Mouse (Mus musculus): Measurements from ENCODE around the gene Oscp1.

Gene Oscp1

DNA sequence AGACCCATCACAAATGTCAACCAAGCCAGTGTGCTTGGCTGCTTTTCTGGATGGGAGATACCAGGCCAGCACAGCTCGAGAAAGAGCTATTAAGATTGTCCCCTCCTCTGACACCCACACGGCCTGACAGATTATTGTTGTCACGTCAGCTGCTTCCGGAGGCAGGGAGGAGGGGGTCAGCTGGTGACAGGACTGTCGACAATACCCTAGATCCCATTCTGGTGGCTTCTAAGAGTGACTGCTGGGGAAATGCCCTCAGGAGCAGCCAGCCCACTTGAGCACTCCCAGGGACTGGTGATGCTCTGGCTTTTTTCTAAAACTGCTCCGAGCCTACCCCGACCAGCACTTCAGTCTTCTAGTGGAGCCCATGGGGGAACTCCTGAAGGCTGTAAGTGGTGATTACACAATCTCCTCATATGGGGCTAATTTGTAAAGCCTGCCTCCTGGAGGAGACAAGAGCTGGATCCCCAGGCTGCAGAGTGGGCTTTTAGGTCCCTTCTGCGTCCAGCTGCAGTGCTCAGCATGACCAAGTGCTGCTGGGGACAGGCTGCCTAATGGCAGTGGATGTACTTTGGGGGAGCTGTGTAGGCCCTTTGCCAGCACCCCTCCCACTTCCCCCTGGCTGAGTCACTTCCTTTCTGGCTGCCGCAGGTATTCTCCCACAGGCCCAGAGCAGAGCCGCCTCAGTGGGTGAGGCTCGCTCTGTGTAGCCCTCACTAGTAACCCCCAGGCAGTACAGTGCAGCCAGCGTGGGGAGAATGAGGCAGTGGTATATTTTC, 52.2 kb downstream of the Oscp1 start:
- peak; percentile 73 for DNase-seq (ENCODE audit: low read depth)

DNA sequence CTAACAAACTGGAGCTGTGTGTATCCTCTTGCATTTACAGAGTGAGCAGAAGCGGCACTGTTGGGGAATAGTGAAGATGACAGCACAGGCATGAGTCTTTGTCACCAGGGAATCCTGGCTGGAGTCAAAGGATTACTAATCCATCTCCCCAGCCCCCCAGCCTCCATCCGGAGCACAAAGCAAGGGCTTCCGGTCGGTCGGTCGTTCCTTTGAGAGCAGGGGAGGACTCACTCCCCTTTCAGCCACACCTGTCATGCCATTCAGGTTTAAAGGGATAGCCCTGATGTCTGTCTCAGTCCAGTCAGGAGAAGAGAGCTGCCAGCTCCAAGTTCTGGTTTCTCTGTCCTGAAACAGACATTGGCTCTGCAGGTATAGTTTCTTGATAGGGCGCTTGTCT, 52.8 kb downstream of the Oscp1 start:
- no peak for DNase-seq (ENCODE audit: low read depth)

DNA sequence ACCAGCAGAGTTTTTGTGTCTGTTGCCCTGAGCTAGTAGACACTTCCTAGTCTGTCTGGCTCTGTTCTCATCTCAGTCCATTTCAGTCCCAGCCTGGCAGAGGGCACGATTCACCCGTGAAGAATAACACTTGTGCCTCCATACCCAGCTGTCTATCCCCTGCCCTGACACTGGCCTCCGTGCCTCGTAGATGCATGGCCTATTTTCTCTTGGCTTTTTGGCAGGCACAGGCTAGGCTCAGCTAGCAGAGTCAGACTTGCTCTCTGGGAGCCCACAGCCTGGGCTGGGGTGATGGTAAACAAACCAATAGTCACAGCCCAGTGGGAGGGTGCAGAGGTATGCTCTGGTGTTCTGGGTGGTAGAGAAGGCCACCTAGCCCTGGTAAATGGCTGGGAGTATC, 54.9 kb downstream of the Oscp1 start:
- DNase-seq (ENCODE audit: low read depth), result no peak

DNA sequence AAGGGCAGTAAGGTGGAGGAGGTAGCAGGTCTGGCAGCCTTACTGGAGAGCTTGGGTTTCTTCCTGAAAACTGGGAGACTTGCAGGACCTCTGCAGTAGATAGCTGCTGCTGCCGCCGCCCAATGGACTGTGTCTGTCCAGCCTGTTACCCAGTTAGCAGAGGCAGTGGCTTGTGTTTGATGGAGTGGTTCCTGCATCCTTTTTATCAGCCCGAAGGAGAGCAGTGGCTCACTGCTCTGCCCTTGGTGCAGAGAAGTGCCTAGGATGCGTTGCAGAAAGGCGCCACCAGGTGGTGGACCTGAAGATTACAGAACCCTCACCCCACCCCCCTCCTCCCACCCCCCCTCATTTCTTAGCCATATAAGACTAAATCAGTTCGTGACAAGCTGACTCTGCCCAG, 55.6 kb downstream of the Oscp1 start:
- no peak for DNase-seq (ENCODE audit: low read depth)

DNA sequence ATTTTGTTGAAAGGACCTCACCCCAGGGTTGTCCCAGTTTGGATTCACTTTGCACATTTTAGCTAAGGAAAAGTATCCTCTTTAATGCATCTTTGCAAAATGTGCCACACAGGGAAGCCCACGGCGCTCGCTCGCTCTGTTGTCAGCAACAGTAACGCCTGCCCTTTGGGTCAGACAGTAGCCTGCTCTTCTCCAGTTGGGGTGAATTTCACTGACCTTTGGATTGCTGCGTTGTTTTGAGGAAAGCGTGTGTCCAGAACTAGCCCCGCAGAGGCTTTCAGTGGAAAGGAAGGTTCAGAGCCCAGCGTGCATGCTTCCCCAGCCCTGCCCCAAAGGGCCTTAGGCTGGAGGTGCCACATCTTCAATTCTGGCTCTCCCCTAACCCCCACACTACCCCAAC, 57.0 kb downstream of the Oscp1 start:
- DNase-seq (ENCODE audit: low read depth), result no peak

DNA sequence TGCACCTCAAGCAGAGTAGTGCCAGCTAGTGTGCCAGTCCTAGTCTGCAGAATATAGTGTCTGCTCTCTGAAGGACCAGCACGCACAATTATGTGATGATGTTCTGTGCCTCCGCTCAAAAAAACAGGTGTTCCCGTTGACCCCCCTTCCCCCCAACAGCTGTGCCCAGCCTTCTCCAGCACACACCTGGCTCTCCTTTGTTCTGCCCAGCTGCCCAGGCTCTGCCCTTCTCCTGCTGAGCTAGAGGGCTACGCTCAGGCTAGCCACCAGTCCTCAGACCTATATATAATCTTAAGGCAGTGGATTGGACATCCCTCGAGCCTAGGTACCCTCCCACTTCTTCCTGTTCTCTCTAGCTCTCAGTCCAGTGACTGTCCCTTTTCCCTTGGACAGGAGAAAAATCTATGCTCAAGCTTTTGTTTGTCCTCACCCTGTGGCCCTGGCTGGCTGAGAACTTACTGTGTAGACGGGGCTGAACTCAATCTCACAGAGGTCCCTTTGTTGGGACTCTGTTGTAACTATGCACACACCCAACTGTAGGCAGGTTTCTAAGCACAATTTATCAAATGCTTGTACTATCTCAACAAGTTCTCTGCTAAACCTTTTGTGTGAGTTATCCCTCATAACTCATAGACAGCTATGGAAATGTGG, 57.6 kb downstream of the Oscp1 start:
- DNase-seq (ENCODE audit: low read depth), result no peak

DNA sequence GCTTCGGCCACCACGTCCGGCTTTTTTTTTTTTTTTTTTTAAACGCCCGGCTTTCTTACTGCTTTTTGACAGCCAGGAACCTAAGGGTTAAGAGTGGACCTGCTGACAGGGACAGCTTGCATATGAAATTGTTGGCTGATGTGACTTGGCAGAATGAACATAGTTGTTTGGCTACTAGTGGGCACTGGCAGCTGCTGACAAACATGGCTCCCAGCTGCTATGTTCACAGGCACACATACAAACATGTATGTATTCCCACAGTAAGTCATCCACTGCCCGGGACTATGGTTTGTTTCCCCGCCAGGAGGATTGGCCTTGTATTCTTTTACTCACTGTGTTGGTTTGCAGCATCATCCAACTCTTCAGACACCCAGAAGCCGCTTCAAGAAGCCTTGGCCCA, 58.8 kb downstream of the Oscp1 start:
- no peak for DNase-seq (ENCODE audit: low read depth)

DNA sequence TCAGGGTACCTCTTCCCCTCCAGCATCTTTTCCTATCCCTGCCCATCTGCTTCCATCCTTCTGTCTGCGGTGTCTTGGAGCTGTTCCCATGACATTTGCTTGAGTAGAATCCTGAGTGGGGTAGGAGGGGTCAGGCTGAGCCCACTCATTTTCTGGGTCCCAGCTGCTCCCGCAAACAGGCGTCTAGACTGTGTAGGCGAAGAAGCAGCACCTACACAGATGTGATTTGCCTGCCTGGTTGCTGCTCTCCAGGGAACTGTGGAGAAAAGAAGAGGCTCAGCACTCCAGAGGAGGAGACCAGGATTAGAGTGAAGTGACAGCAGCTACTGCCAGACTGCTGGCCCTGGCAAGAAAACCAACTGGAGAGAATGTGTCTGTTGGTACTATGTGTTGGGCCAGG, 60.3 kb downstream of the Oscp1 start:
- no peak for DNase-seq (ENCODE audit: low read depth)

DNA sequence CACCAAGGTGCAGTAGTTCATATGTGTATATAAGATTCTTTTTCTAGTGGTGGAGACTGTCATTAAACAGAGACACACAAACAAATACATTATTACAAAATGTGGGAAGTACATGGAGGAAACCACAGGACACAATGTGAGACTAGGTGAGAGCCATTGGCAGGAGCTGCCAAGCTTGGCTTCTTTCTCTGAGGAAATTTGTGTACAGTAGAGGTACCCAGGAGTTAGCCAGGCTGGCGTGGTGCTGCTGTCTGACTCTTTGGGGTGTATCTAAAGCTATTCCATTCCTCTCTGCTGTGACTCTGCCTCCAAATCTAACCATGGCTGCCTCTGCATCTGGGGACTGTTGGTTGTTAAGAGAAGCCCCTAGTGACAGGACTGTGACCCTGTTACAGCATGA, 60.7 kb downstream of the Oscp1 start:
- no peak for DNase-seq (ENCODE audit: low read depth)

DNA sequence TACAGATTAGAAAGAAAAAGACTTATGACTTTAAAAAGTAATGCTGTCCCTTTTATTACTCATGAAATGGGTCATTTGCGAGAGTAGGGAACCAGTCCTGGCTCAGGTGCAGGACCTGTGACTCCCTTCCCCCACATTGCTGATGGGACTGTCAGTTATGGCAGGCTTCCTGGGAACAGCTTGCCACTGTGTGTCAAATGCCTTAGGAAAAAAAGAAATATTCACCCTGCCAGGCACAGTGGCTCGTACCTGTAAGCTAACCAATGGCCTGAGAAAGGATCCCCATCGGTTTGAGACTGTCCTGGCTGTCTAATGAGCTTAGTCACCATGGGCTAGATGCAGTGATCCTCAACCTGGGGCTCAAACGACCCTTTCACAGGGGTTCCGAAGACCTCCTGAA, 61.7 kb downstream of the Oscp1 start:
- DNase-seq (ENCODE audit: low read depth), result no peak

DNA sequence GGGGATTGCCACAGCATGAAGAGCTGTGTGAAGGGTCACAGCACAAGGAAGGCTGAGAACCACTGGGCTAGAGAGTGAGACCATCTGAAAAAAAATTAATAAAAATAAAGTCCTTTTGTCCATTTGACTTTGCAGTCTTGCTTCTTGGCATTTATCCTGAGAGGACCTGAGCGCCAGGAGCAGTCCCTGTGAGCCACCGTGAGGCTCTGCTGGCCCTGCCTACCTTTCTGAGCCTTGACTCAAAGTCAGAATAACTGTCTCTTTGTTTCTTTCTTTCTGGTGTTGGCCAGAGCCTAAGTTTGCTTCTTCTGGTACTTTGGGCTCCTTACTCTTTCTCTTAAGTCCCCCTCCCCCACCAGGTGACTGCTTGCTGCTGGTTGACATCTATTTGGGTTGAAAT, 62.1 kb downstream of the Oscp1 start:
- DNase-seq (ENCODE audit: low read depth), result no peak

DNA sequence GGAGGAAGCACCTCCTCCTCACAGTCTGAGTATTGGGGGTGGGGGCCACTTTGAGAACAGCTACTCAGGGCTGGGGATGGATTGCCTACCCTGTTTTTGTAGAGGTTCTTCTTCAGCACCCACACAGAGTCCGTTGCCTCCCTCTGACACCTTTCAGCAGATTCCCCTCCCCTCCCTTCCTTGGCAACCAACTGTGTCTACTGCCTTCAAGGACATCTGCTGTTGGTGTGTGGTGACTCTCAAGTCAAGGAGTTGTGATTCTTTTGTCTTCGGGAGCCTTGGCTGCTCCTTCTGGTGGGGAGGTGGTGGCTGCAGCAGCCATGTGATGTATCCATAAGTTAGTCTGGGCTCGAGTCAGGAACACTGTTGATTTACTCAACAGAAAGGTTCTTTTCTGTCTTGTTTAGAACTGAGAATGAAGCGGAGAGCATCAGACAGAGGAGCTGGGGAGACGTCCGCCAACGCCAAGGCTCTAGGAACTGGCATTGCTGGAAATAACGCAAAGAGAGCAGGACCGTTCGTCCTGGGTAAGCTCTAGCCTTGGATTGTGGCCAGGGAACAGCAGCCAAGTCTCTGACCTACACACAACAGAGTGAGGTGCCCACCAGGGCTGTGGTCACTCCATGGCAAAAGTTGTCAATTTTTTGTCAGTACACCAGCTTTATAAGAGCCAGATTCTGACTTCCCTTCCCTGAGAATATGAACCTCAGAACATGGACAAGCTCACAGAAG, 65.1 kb downstream of the Oscp1 start:
- no peak for DNase-seq (ENCODE audit: low read depth)

DNA sequence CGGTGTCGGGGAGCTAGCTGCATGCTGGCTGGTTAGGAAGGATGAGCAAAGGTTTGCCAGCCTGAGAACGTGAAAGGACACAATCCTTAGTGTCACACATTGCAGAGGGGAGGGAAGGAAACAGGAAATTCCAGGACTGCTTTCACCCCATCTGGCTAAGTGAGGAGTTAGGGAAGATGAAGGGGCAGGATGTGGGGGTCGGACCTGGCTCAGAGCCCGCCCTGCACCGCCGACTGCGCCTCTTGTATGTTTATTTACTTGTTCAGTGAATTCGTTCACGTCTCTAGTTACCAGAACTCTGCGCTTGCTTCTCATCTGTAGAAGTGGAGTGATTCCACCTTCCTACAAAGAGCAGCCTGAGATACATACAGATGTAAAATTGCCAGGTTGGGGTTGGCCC, 72.1 kb downstream of the Oscp1 start:
- no peak for DNase-seq (ENCODE audit: low read depth)

DNA sequence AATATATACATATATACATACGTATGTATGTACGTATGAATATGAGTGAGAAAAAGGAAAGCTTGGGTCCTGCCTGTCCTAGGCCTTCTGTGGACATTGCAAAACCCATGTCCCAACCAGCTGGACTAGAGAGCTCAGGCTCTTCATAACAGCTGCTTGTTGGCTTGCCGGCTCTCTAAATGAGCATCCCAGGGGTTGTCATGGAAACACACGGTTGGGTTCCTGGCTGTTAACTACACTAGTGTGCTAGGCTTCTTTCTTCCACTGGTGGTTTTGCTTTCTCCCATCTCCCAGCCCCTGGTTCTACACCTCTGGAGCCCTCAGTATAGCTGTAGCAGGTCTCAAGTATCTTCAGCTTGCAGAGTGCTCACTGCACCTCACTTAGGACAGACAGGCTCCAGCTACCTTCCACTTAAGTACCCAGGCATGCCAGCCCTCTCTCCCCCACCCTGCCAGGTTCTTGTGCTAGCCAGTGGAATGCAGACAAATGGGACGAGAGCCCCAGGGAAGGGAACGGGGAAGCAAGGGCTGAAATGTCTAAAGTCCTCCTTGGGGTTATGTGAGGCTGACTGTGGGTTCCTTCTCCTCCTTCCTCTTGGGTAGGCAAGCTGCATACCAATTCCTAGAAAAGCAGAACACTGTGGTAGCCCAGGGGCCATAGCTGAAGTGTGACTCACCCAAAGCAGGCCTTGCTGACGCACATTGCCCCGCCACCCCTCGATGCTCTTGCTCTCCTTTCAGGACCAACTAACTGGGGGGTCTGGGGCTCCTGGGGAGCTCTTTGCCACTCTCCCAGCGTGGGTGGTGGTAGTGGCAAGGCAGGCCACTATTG, 73.1 kb downstream of the Oscp1 start:
- peak; percentile 50 for DNase-seq (ENCODE audit: low read depth)

DNA sequence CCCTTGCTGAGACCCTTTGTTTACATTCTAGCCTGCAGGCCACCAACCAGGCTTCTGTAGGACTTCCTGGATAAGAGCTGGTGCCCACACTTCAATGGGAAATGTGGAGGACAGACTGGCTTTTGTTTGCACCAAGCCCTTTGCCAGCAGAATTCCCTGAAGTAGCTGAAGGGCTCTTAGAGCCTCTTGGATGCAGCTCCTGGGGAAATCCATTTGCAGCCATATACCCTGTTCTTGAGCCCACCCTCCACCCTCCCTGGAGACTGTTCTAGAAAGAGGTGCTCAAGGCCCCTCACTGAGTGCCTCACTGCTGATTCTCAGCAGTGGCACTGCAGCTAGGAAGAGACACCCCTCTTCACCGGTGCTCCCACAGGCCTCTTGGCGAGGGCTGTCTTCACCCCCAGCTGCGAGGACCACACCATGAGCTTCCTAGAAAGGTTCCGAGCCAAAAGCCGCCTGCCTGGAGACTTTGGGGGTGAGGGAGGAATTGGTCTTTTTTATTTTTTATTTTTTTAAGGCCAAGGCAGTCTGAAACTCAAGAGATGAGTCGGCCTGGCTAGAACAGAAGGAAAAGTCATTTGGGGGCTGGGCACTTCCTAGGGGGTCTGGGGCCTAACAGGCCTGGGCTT, 74.4 kb downstream of the Oscp1 start:
- DNase-seq (ENCODE audit: low read depth), result no peak

DNA sequence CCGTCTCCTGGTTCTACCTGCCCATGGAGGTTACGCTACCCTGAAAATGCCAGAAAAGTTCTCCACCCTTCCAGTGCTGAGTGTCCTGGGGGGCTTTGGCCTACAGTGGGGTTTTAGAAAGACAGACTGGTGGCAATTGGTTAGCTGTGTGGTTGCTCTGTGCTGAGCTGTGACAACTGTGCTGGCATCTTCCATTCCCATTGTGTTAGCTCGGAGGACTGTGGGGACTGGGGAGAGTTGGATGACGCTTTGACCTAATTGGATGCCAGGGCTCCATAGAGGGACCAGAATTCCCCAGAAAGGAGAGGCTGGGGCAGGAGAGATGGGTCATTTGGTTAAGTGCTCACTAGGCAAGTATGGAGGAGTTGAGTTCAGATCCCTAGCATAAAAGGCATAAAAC, 75.9 kb downstream of the Oscp1 start:
- no peak for DNase-seq (ENCODE audit: low read depth)

DNA sequence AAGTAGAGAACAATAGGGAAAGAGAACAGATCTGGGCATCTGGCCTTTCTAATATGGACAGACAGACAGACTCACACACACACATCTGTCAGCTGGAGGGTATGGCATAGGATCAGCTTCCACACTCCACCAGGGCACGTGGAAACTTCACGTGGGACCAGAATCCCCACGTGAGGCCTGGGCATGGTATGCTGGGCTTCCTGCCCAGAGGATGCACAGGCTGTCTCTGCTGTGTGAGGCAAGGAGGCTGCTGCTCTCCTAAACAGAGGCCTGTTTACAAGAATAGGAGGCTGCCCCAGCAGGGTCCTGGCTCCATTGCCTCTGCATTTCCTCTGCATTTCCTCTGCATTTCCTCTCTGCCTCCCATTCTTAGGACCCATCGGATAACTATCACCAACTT, 76.3 kb downstream of the Oscp1 start:
- no peak for DNase-seq (ENCODE audit: low read depth)

DNA sequence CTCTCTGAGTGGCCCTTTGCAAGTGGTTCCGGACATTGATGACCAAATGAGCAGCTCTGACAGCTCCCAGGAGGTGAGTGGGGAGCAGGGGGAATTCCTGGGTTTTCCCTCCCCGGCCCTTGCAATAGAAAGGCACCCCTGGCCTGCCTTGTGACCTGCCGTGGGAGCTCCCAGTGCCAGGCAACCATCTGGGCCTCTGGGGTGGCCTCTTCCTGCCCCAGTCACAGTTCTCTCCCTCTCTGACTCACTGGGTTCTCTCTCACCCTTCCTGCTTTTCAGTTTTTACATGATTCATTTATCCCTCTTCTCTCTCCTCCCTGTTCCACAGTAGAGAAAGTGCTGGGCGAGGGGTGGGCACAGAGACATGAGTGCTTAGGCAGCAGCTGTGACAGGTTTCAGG, 79.4 kb downstream of the Oscp1 start:
- DNase-seq (ENCODE audit: low read depth), result no peak

DNA sequence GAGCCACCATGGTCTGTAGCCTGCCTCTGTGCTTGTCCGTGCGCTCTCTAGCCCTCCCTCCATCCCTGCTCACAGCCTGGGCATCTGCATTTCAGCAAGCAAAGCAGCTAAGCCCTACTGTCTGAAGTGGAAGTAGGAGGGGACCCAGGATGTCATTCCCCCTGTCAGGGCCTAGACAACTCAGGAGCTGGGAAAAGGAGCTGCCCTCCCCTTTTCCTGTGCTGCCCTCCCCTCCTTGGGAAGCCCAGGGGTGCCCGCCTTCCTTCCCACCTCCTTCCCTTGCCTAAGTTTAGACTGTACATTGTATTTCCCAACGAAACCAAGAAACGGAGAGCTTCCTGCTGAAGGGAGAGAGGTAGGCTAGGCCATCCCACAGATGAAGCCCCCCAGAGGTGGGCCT, 82.7 kb downstream of the Oscp1 start:
- DNase-seq (ENCODE audit: low read depth), result no peak
